Mouse (Mus musculus) embryonic facial prominence, embryonic 13.5 days (tissue): ENCODE data around the gene Gm28038. TPM values are rescaled to one million over a fixed set of nuclear protein-coding genes. Genes with fewer than 3 reads are reported as not detected.
A peak's percentile ranks its signal among the peaks of the same experiment; 100 is the strongest.

Experiments used
- ATAC-seq: fragments of 200-750 bp; cut with Nextera tagmentation; 2 replicates; pipeline ENCODE4 v1.8.0; 2017; ENCODE audit warnings: low read depth; ENCODE audit not compliant: insufficient number of reproducible peaks, insufficient read depth, low FRiP score, low TSS enrichment
- H3K27ac ChIP-seq: fragments of 300-500 bp; sonication (generic); 2 replicates; pipeline ENCODE4 v1.5.1; 2015; ENCODE audit warnings: moderate library complexity, mild to moderate bottlenecking, inconsistent platforms
- H3K27me3 ChIP-seq: fragments of 300-500 bp; sonication (generic); 2 replicates; pipeline ENCODE4 v1.6.1; 2015; ENCODE audit warnings: mild to moderate bottlenecking, inconsistent platforms
- H3K36me3 ChIP-seq: fragments of 300-500 bp; sonication (generic); 2 replicates; pipeline ENCODE4 v1.6.1; 2015; ENCODE audit warnings: mild to moderate bottlenecking, inconsistent platforms
- H3K4me1 ChIP-seq: fragments of 300-500 bp; sonication (generic); 2 replicates; pipeline ENCODE4 v1.6.1; 2015; ENCODE audit warnings: inconsistent platforms
- H3K4me2 ChIP-seq: fragments of 300-500 bp; sonication (generic); 2 replicates; pipeline ENCODE4 v1.6.1; 2015; ENCODE audit warnings: moderate library complexity, mild to moderate bottlenecking, inconsistent platforms
- H3K4me3 ChIP-seq: fragments of 300-500 bp; sonication (generic); 2 replicates; pipeline ENCODE4 v1.5.1; 2015; ENCODE audit warnings: mild to moderate bottlenecking, inconsistent platforms
- H3K9ac ChIP-seq: fragments of 300-500 bp; sonication (generic); 2 replicates; pipeline ENCODE4 v1.6.1; 2015; ENCODE audit warnings: mild to moderate bottlenecking, inconsistent platforms
- H3K9me3 ChIP-seq: fragments of 300-500 bp; sonication (generic); 2 replicates; pipeline ENCODE4 v1.6.1; 2016; ENCODE audit warnings: inconsistent platforms
- WGBS: fragments of 180-500 bp; shearing (Covaris S2); methylation state at CpG from one replicate; pipeline ENCODE4 v1.1.7; 2015; ENCODE audit warnings: mixed read lengths; 5-methylcytosine and 5-hydroxymethylcytosine counted together
- polyA plus RNA-seq: library from polyadenylated mRNA; unstranded; fragments of >200 nt; fragmentation: Nextera tagmentation; extraction: Ambion mirVana; gene quantifications from 2 replicates; pipeline ENCODE4 v1.2.1, GENCODE M21; 2015

Gm28038 gene
- polyA plus RNA-seq, 1 experiment from 2014 or later = not detected

DNA sequence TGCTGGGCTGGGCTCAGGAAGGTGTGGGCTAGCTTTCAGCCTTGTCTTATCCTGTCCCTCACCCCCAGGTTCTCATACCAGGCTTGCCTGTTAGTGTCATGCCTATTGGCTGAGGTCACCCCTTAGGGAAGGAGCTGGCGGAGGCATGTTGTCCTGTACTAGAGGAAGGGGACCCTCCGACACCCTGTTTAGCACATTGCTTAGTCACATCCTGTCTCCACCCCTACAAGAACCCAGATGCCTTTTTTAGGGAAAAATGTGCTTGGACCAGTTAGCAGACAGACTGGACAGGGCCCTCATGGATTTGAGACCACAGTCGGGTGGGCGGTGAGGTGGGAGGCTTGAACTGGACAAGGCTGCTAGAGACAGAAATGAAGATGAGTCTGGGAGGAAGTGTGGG lies 22.2 kb upstream of the Gm28038 start:
- Histone ChIP-seq H3K9ac (0 out of 2 replicates have a peak overlapping the region, but pooled peaks have one; percentile 0), H3K4me1 (peaks cover 9% of the 10 kb centered on the region; the same call in 1 of the 2 replicates), H3K4me2 (no peak overlapping the region), H3K9me3 (no peaks in the 10 kb centered on the region), H3K36me3 (peaks cover 98% of the 10 kb centered on the region), H3K27ac (no peak overlapping the region), H3K27me3 (no peaks in the 10 kb centered on the region), H3K4me3 (no peak overlapping the region)
- ATAC-seq = no peak
- 78% methylated on average over 4 of the region's 4 CpGs for WGBS

DNA sequence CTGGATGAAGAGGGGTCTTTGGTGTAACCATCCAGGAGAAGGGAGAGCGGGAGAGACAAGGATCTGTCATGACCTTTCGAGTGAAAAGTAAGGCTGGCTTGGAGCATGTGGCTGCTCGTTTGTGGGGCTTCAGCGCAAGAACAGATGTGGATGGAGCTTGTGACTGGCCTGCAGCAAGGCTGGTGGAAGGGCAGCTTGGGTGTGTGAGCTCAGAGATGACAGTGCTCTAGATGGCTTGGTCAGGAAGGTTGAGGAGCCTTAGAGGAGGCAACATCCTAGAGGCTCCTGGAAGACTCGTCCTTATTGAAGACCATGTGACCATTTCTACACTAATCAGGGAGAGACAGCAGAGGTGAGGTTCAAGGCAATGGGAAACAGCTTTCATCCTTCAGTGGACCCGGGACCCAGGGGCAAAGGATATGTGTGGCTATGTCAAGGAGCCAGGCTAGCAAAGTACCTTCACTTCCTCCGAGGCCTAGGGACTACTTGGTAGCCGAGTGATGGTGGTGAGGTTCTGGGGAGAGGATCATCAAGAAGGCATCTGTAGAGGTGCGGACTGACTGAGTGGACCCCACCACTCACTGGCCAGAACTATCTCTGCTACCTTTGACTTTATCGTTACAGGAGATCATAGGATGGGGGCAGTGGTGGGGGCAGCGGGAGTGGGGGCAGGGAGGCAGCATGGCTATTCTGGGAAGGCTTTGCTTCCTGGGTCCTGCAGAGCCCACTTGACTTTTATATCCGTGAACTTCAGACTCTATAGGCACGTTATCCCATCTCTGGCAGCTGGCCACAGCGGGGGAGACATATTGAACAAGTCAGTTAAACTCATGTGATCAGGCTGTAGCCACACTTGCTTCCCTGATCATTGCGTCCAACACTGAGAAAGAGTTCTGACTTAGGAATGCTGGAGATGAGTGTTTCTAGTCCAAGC lies 21.4 kb upstream of the Gm28038 start:
- H3K27me3 ChIP-seq = no peaks in the 10 kb centered on the region
- WGBS = 92% methylated on average over 15 of the region's 15 CpGs
- ATAC-seq = no peak
- H3K4me2 ChIP-seq = no peak overlapping the region
- H3K27ac ChIP-seq = no peak overlapping the region
- no peak overlapping the region for H3K9ac ChIP-seq
- H3K4me3 ChIP-seq = no peak overlapping the region
- no peaks in the 10 kb centered on the region for H3K9me3 ChIP-seq
- H3K4me1 ChIP-seq = peaks cover 14% of the 10 kb centered on the region
- peaks cover 98% of the 10 kb centered on the region for H3K36me3 ChIP-seq

DNA sequence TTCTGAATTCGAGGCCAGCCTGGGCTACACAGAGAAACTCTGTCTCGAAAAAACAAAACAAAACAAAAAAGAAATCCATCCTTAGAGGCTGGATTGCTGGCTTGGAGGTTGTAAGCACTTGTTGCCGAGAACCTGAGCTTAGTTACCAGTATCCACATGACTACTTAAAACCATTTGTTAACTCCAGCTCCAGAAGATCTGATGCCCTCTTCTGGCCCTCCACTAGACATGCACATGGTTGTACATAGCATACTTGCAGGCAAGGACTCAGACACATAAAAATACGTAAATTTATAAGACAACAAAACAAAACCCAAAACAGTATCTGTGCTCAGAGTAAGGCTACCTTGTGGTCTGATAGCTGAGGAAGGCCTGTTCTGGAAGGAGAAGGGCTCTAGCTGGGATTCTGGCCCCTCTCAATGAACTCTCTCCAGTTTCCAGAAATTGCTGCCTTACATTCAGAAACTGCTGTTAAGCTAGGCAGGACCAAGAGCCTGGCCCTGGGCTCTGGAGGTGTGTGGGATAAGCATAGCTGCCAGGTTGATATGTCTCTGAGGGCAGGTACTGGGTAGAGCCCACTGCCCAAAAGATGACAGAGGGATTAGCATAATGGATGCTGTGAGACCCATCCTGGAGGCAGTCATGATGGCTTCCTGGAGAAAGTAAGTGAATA lies 19.6 kb upstream of the Gm28038 start:
- Histone ChIP-seq H3K27ac (no peak overlapping the region), H3K27me3 (no peaks in the 10 kb centered on the region)
- ATAC-seq = no peak

DNA sequence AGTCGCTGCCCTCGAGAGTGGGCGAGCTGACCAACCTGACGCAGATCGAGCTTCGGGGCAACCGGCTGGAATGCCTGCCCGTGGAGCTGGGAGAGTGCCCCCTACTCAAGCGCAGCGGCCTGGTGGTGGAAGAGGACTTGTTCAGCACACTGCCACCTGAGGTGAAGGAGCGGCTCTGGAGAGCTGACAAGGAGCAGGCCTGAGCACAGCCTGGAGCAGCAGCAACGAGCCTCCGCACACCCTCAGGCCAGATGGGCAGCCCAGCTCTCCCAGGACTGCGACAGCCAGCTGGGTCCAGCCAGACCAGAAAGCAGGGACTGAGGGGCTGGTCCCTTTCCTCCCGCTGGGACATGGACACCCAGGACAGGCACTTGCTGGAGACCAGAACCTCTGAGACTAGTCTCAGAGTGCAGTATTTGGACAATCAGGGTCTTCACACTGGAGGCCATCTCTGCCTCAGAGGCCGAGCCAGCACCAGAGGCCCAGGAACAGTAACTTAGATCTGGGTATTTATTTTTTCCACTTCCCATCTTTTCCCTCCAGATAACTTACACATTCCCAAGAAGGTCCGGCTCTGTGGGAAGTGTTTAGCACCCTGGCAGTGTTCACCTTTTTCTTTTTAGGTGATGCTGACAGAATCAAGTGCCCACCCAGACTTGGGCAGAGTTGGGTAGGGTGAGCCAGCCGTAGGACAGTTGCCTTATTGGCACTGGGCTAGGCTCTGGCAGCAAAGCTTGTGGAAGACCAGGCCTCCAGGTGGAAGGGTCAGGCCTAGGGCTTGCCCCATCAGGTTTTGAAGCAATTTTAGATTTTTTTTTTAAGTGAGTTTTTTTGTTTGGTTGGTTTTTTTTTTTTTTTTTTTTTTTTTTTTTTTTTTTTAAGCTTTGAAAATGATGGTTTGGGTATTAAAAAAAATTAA lies 18.7 kb upstream of the Gm28038 start:
- no peak overlapping the region for H3K27ac ChIP-seq
- ATAC-seq = no peak
- H3K4me1 ChIP-seq = peaks cover 41% of the 10 kb centered on the region
- no peaks in the 10 kb centered on the region for H3K9me3 ChIP-seq
- WGBS = 91% methylated on average over 18 of the region's 18 CpGs
- H3K4me2 ChIP-seq = no peak overlapping the region
- H3K9ac ChIP-seq = no peak overlapping the region
- peaks cover 76% of the 10 kb centered on the region for H3K36me3 ChIP-seq
- no peaks in the 10 kb centered on the region for H3K27me3 ChIP-seq
- no peak overlapping the region for H3K4me3 ChIP-seq

More for the DNA sequence above, 19.6 kb upstream of the Gm28038 start:
- Histone ChIP-seq H3K4me2 (no peak overlapping the region), H3K9me3 (no peaks in the 10 kb centered on the region), H3K9ac (no peak overlapping the region), H3K36me3 (peaks cover 86% of the 10 kb centered on the region), H3K4me3 (no peak overlapping the region), H3K4me1 (peaks cover 32% of the 10 kb centered on the region)
- WGBS = 83% methylated on average over 4 of the region's 4 CpGs

DNA sequence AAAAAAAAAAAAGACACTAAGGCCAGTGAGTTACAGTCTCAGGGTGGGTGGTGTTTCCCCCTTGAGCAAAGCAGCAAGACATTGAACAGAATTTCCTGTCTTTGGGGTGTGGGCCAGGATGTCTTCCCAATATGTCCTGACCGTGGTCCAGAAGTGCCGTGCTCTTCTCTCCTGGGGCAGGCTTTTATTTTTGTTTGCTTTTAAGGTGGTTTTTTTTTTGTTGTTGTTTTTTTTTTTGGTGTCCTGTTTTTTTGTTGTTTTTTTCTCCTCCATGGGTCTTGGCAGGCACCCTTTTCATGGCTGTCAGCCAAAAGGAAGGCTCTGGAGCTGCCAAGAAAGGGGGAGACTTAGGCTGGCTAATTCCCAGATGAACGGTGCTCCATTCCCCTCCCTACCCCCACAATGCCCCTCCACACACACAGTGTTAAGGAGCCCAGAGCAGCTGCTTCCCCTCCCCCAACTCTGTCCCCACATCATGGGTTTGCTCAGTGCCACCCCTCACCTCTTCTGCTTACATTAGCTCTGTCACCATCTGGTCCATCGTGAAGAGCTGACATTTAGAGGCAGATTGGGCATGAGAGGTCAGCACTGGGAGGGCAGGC lies 17.9 kb upstream of the Gm28038 start:
- Histone ChIP-seq H3K27me3 (no peaks in the 10 kb centered on the region), H3K4me2 (no peak overlapping the region), H3K4me1 (peaks cover 41% of the 10 kb centered on the region), H3K27ac (peak overlapping the region; percentile 33), H3K9me3 (no peaks in the 10 kb centered on the region), H3K4me3 (no peak overlapping the region), H3K9ac (0 out of 2 replicates have a peak overlapping the region, but pooled peaks have one; percentile 36), H3K36me3 (peaks cover 69% of the 10 kb centered on the region)
- no peak for ATAC-seq
- WGBS = 62% methylated on average over 4 of the region's 4 CpGs

DNA sequence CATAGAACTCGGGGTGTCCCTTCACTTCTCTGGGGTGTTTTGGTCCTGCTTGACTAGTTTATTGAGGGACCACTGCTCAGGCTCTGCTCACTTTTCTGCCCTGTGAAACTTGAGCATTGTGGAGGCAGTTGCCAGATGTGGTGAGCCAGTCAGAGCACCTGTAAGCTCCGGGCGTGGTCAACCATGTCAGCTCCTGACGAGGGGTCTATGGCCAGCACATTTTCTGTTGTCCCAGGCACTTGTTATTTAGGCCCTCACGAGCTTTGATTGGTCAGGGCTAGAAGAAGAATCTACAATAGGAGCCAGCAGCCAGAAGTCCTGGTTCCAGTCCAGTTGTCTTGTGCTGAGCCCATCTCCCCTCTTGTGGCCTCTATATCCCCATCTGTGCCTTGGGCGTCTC lies 17.0 kb upstream of the Gm28038 start:
- 88% methylated on average over 6 of the region's 6 CpGs for WGBS
- Histone ChIP-seq H3K27me3 (no peaks in the 10 kb centered on the region), H3K4me2 (no peak overlapping the region), H3K4me3 (no peak overlapping the region), H3K36me3 (peaks cover 60% of the 10 kb centered on the region), H3K27ac (no peak overlapping the region), H3K4me1 (peaks cover 41% of the 10 kb centered on the region), H3K9ac (no peak overlapping the region), H3K9me3 (no peaks in the 10 kb centered on the region)
- ATAC-seq = no peak

DNA sequence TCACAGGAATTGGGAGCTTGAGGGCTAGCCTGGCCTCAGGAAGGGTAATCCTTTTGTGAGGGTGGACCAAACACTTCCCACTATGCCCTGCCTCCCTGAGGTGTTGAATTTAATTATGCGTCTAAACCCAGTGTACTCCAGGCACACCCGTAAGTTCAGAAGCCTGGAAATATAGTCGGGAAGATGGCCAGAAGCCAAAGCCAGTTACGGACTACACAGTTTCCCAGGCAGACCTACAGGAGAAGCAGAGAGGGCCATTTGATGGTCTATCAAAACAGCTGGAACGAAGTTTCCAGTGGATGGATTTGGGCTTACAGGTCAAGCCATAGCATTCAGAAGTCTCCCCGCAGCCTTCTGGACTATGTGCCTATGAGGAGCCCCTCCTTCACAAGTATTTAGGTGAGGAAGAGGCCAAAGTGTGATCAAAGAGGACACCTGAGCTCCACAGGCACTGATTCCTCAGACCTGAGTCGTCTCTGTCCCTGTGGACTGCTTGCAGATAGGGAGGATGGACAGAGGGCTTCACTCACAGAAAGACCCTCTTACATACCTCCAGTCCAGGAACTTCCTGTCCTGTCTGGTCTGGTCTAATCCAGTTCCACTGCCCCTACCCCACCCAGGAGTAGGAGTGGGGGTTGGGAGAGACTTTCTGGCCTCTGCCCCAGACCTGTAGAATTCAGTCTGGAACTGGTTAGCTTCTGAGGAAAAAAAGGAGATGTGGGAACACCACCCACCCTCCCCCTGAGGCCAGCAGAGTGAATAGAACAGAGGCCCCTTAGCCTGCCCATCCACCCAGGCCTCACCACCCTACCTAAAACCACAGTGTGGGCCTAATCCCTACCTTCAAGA lies 15.9 kb upstream of the Gm28038 start:
- Histone ChIP-seq H3K27ac (peak overlapping the region; percentile 87), H3K9ac (peak overlapping the region; percentile 58; the same call in 1 of the 2 replicates), H3K9me3 (no peaks in the 10 kb centered on the region), H3K4me2 (no peak overlapping the region), H3K27me3 (no peaks in the 10 kb centered on the region), H3K4me1 (peaks cover 41% of the 10 kb centered on the region), H3K4me3 (no peak overlapping the region), H3K36me3 (peaks cover 49% of the 10 kb centered on the region)
- ATAC-seq = no peak
- WGBS = 49% methylated on average over 7 of the region's 7 CpGs

DNA sequence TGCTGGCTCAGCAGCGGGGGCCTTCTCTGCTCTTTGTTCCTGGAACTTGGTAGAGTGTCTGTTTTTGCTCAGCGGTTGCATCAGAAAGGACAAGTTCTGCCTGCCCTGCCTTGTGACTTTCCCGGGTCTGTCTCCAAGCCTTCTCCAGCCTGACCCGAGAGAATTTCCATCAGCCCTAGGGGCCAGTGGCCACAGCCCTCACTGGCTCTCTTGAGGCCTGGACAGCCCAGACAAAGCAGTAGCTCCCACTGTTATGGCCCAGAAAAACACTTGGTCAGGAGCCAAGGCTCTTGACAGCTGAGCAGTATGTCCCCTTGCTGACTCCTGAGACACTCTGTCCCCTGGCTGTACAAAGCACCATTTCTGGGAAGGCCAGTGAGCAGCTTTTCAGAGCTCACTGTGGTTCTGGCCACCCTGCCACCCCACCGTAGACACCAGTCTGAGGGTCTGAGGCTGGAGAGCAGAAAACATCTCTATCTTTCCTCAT lies 15.0 kb upstream of the Gm28038 start, which contains the start of gene Phyhd1:
Phyhd1 (plus strand) TSS at position 437 of the 487 bp plus-strand sequence.
- H3K27ac ChIP-seq = peak within 1 kb of the TSS; percentile 87
- WGBS = 25% methylated on average over 5 of the region's 5 CpGs
- H3K4me1 ChIP-seq = peaks cover 45% of the 10 kb centered on the region
- H3K9me3 ChIP-seq = no peaks in the 10 kb centered on the region
- H3K36me3 ChIP-seq = peaks cover 41% of the 10 kb centered on the region
- H3K27me3 ChIP-seq = no peaks in the 10 kb centered on the region
- H3K4me2 ChIP-seq = 0 out of 2 replicates have a peak within 1 kb of the TSS, but pooled peaks have one; percentile 16
- no peak within 1 kb of the TSS for H3K4me3 ChIP-seq
- no peak for ATAC-seq
- H3K9ac ChIP-seq = peak within 1 kb of the TSS; percentile 58

DNA sequence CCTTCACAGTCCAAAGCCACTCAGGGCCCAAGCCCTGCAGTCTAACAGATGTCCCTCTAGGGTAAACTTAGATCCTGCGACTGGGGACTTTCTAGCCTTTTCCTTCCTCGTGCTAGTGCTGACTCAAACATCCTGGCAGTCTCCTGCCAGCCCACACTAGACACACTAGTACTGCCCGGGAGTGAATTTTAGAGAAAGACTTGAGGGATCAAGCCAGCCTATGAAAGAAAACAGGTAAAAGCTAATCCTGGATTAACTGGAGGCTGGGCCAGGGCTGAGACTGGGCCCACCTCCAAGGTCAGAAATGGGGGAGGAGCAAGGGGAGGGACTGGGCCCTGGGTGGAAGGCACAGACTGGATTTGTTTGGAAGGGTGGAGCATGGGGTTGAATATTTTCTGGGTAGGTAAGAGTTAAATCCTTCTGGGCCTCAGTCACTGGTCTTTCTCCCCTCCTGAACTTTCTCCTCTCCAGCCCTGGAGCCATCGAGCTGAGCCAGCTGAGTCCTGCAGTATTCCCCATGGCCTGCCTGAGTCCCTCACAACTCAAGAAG lies 14.4 kb upstream of the Gm28038 start:
- 21% methylated on average over 4 of the region's 4 CpGs for WGBS
- no peaks in the 10 kb centered on the region for H3K27me3 ChIP-seq
- H3K9ac ChIP-seq = peak overlapping the region; percentile 58
- ATAC-seq = peak; percentile 56
- peaks cover 34% of the 10 kb centered on the region for H3K36me3 ChIP-seq
- 0 out of 2 replicates have a peak overlapping the region, but pooled peaks have one; percentile 16 for H3K4me2 ChIP-seq
- H3K27ac ChIP-seq = peak overlapping the region; percentile 87
- no peaks in the 10 kb centered on the region for H3K9me3 ChIP-seq
- H3K4me3 ChIP-seq = no peak overlapping the region
- peaks cover 45% of the 10 kb centered on the region for H3K4me1 ChIP-seq

DNA sequence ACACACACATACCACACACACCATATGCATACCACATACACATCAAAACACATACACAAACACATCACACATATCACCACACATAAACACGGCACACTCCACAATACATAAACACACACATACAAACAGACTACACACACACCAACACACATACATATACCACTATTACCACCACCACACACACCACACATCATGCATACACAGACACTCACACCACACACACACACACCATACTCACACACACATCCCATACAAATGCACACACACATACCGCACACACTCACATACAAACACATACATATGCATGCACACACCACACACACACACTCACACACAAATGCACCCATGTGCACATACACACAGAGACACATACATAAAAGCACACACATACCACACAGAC lies 13.4 kb upstream of the Gm28038 start:
- 94% methylated on average over 2 of the region's 2 CpGs for WGBS
- Histone ChIP-seq H3K4me3 (no peak overlapping the region), H3K27ac (no peak overlapping the region), H3K4me2 (no peak overlapping the region), H3K4me1 (peaks cover 45% of the 10 kb centered on the region), H3K9ac (no peak overlapping the region), H3K36me3 (peaks cover 24% of the 10 kb centered on the region), H3K9me3 (no peaks in the 10 kb centered on the region), H3K27me3 (no peaks in the 10 kb centered on the region)
- no peak for ATAC-seq
